Mouse (Mus musculus) CD8-positive naive resting alpha-beta T cell, adult 57 days (primary cell): ENCODE measurements around the gene Tfap2c. TPM values are rescaled to one million over a fixed set of nuclear protein-coding genes. Genes with fewer than 3 reads are reported as not detected.

Source experiments
- total RNA-seq: library from RNA; stranded (reverse); gene quantifications from one replicate; pipeline ENCODE4 v1.2.4, GENCODE M21; 2023

The Tfap2c gene
- total RNA-seq: not detected

DNA sequence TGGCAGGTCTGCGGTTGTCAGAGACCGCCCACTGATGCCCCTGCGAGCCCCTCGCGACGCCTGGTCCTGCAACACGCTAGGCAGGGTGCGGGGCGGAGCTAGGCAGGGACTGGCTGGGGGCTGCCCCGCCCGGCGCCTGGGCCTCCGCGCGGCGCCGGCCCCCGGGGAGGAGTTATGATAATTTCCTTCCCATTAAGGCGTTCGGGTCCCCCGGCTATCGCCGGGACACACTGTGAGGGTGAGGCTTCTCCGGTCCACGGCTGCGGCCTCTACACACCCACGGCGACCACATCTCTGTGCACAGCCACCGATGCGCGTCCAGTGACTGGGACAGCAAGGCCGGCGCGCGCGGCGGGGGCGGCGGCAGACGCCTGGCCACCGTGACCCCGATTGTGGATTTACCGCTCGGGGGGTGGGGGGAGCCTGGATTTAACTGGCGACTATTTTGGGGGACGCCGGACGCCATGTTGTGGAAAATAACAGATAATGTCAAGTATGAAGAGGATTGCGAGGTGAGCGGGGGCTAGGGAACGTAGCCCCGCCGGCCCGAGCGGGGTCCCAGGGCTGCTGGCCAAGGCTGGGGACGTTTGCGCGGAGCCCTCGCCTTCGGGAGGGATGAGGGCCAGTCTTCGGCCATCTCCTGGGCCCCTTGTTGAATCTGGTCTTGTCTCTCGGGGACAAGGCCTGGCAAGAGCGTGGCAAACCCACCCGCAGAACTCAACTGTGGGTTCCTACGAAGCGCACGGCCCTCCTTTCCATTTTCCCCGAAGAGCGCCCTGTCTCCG, at the start of gene Tfap2c:
TSS of gene Tfap2c (plus strand) at position 223 of the 785 bp plus-strand sequence.

Other genes with a start within 250 kb of the Tfap2c start
- gene Fam210b, start 204.0 kb upstream of the Tfap2c start, total RNA-seq: 9.4 TPM
- gene Aurka, start 179.1 kb upstream of the Tfap2c start, total RNA-seq: 5.6 TPM
- 36.5 TPM for gene Cstf1, start 178.9 kb upstream of the Tfap2c start, total RNA-seq
- gene Cass4, start 155.8 kb upstream of the Tfap2c start, total RNA-seq: 0.61 TPM
- gene Rtf2, start 109.0 kb upstream of the Tfap2c start, total RNA-seq: 73.7 TPM
- gene Gcnt7, start 91.0 kb upstream of the Tfap2c start, total RNA-seq: not detected
- gene Fam209, start 77.1 kb upstream of the Tfap2c start, total RNA-seq: 7.2 TPM